Mouse (Mus musculus) kidney, postnatal 36 days (tissue): Measurements from ENCODE around the gene Ddi2.
A peak's percentile ranks its signal among the peaks of the same experiment; 100 is the strongest.

Experiments
- DNase-seq, 2 experiments: peaks; one replicate each; pipeline ENCODE4 v3.0.0; 2021 to 2022; ENCODE audit warnings: mixed read lengths in 2 of 2

The Ddi2 gene

DNA sequence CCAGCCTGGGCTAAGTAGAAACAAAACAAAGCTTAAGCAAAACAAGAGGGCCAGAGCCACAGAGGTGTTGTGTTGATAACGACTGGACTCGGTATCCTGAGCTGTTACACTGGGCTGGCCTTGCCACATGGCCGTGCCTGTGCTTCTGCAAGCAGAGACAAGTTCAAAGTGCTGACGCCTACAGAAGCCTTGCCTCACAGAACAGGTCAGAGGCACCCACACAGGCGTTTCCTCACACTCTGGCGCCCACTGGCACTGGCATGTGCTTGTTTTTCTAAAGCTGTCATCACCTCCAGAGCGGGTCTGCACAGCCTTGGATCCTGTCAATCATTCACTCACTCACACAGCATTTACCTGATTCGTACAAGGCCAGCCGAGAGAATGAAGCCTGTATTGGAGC lies 18.6 kb upstream of the Ddi2 start:
- DNase-seq, result peak; percentile 81 to 95

GRCm38 (mm10) chr4:141738015-141738414 lies 14.8 kb upstream of the Ddi2 start:
- DNase-seq, result no peak

GRCm38 (mm10) chr4:141736856-141737255 lies 13.6 kb upstream of the Ddi2 start:
- no peak for DNase-seq

- no peak for DNase-seq
Measured at GRCm38 (mm10) chr4:141735206-141735560, 12.0 kb upstream of the Ddi2 start.

- DNase-seq, result peak; percentile 94
Measured at GRCm38 (mm10) chr4:141734446-141735205, 11.4 kb upstream of the Ddi2 start.

- DNase-seq, result peak; percentile 24 to 27
Measured at GRCm38 (mm10) chr4:141731766-141732165, 8.5 kb upstream of the Ddi2 start.

- no peak for DNase-seq
Measured at GRCm38 (mm10) chr4:141730401-141730800, 7.2 kb upstream of the Ddi2 start.

DNA sequence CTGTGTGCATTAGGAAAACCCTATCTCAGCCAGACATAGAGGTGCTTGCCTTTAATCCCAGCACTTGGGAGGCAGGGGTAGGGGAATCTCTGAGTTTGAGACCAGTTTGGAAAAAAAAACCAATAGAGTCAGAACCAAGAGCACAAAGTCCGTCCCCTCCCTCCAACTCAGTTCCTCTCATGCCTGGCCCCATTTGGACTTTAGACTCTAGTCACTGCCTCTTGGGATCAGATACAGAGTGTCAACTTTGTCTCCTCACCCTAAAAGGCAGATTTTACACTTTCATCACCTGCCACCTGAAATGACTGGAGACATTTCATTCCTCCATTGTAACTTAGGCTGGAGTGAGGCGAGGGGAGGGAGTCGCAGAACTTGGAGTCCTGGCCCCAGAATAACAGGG lies 6.0 kb upstream of the Ddi2 start:
- peak; percentile 65 to 83 for DNase-seq

DNA sequence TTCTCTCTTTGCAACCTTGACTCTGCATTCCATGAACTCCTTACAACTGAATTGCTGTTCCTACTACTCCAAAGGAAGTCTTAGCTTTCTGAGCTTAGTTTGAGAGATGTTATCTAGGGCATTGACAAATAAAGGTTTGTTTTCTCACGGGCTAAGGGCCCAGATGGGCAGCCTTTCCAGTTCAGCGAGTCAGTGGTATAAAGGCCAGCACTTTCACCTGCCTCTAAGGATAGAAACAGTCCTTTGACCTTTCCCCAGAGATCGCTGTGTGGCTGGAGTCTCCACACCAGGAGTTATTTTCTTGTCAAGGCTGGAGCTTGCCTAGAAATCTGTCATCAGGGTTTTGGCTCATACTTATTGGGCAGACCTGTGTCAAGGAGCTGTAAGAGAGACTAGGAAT lies 2.5 kb upstream of the Ddi2 start:
- peak; percentile 63 to 81 for DNase-seq

DNA sequence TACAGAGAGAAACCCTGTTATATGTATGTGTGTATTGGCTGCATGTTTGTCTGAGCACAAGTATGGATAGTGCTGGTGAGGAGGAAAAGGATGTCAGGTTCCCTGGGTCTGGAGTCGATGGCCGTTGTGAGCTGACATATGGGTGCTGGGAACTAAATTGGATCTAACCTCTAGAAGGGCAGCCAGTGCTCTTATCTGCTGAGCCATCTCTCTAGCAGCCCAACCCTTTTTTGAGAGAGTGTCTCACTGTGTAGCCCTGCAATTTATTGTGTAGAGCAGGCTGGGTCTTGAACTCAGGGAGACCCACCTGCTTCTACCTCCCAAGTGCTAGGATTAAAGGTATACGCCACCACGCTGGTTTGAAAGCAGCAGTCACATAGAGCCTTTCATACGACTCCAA lies 2.1 kb upstream of the Ddi2 start:
- DNase-seq, result no peak

GRCm38 (mm10) chr4:141724594-141724993 lies 1.4 kb upstream of the Ddi2 start:
- peak; percentile 24 to 40 for DNase-seq

- DNase-seq, result peak in 1 of 2 experiments; percentile 31
Measured at GRCm38 (mm10) chr4:141723673-141724068, 452 bp upstream of the Ddi2 start.

- peak in 1 of 2 experiments; percentile 54 for DNase-seq
Measured at GRCm38 (mm10) chr4:141721961-141722360, 1.3 kb downstream of the Ddi2 start.

DNA sequence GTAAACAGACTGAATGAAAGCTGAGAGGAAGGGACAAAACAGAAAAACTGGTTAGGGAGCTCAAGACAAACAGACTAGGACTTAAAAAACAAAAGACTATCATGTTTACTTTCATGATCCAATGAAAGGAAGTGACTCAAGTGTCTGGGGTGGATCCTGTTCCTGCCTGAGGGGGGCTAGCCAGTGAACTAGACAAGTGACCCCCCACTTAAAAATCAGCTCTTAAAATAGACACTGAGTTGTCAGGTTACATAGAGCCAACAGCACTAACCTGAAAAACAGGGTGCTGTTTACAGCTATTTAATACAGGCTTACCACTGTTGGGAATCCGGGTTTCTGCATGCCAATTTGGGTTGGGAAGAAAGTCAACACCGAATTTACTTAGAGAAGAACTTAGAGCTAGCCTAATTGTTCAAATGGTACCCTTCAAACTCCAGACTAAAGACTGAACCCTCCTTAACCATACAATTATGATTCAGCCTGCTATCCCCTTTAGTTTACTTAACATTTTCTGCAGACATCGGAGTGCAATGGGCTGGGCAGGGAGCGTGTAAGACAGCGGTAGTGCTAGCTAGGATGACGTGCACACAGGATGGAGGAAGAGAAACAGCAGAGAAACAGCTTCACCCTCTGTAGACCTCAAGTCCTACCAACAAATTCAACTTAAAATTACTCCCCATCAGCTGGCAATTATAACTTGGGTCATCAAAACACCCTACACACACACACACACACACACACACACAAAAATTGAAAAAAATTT lies 2.3 kb downstream of the Ddi2 start:
- DNase-seq, result no peak

DNA sequence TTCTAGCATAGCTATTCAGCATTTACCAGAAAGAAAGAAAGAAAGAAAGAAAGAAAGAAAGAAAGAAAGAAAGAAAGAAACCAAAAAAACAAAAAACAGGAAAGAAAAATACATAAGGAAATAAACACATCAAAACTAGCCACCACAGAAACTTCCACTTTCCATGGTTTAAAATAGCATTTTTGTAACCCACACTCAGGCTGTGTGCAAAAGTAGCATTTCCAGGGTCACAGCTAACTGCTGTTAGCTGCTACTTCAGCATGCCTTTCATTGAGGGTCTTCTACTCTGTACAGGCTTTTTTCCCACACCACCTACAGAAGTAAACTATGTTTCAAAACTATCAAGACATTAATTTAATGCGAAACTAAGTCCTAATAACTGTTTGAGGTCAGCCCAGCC lies 3.9 kb downstream of the Ddi2 start:
- DNase-seq, result no peak

DNA sequence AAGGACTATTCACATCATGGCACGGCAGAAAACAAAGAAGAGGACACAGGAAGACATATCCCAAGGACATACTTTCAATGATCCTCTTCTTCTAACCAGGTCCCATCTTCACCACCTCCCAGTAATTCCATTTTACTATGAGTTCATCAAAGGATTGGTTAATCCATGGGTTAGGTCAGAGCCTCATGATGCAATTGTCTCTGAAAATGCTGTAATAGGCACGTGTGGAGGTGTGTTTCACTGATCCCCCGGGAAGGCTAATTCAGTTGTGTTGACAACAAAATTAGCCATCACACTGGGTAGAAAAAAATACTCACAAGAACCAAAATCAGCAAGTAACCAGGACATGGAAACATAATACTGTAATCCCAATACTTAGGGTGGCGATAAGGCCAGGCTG lies 5.6 kb downstream of the Ddi2 start:
- DNase-seq, result no peak

DNA sequence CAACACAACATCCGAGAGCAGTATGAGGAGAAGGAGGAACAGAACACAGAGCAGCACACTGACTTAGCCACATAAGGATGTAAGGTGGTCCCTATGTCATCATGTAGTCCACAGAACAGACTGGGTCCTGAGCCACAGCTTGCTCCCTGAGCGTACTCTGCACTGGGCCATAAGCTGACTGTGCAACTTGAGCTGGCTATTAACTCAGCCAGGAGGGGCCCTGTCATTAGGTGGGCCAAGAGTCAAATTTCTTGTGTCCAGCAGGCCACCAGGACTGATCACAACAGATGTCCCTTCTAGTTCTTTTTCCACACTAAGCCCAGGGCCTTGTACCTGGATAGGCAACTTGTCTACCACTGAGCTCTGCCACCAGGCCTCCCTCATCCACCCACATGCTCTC lies 8.2 kb downstream of the Ddi2 start:
- no peak for DNase-seq

DNA sequence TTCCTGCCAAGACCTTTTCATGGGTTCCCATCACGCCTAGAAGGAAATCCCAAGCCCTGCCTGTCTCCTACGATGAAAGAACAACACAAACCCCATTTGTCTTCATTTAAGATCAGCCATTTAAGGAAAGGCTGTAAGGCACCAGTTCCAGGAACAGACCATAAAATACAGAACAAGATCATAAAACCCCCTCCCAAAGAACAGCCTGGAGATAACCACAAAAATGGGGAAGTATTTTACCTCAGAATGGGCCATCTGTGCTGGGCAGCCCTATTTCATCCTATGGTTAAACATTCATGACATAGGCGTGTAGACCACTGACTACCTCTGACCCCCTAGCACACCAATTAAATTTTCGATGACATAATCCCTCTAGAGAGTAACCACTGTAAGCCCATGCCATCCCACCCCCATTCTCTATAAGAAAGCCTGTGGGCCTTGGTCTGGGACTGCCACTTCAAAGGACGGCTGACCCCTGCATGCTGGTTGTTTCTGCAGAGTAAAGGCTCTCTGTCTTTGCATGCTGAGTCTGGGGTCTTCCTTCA lies 9.5 kb downstream of the Ddi2 start:
- DNase-seq, result no peak

DNA sequence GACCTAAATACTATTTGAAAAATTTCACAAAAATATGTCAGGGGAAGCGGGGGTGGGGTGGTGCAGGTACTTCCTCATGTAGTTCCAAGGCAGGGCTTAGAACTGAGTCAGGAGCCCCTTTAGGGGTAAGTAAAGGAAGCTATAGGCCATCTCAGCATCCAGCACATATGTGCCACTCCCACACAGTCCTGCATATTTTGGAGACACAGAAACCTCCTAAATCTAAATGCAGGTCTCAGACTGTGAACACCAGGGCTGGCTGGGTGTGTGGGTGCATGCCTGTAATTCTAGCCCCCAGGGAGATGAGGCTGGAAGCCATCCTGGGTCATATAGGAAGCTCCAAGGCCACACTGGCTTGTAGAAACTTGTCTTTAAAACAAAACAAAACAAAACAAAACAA lies 12.0 kb downstream of the Ddi2 start:
- no peak for DNase-seq

- no peak for DNase-seq
Measured at GRCm38 (mm10) chr4:141708971-141709370, 14.2 kb downstream of the Ddi2 start.

DNA sequence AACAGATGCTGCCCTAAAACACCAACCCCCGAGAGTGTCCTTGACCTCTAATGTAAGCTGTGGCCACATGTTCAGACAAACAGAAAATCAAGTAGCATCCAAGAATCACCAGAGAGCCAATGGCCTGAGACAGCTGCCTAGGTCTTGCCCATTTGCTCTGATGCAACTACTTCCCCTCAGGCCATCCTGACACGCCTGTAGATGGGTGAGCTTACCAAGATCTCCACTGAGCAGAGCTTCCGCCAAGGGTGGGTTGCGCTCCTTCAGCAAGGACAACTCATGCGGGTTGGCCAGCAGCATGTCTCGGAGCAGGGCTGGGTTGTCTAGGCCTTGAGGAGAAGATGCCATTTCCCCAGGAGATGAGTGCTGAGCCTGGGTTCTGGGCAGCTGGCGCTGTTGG lies 15.2 kb downstream of the Ddi2 start:
- DNase-seq, result no peak

DNA sequence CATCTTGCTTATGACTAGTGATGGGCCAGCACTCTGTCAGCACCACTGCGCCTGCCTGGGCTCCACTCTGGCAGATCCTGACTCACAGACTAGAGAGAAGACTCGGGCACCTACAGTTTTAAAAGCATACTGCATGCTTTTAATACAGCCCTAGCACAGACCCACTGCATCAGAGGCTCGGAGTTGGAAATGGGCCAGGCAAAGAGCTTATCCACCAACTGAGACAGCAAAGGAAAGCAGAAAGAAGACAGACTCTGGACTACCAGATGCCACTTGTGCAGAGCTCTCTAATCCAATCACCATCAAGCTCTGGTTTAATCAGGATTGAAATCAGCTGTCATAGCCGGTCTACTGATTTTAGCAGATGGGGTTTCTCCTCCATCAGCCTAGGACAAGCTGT lies 17.9 kb downstream of the Ddi2 start:
- no peak for DNase-seq

DNA sequence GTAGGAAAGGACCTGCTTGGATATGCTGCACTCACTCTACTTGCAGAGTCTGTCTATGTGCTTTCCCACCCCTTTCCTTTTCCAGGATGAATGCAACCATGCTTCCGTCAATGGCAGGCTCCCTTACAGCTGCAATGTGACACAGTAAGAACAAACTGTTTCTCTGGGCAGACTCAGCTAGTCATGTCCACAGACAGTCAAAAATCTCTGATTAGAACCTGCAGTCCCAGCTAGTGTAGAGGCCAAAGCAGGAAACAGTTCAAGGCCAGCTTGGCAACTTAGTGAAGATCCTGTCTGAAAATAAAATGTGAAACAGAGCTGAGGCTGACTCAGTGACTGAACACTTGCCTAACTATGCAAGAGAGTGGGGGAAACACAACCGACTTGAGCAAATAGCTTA lies 18.6 kb downstream of the Ddi2 start:
- DNase-seq, result no peak

- DNase-seq, result no peak
Measured at GRCm38 (mm10) chr4:141694719-141695118, 28.5 kb downstream of the Ddi2 start.
